Mouse (Mus musculus): ENCODE measurements around the gene Rgs7.

Rgs7 gene

GRCm38 (mm10) chr1:175431356-175432053 is 60.8 kb downstream of the Rgs7 start:
- no peak for DNase-seq (ENCODE audit: low spot score in 2 of 2)

- no peak for DNase-seq (ENCODE audit: low spot score in 2 of 2)
Measured at GRCm38 (mm10) chr1:175427112-175427511, 65.2 kb downstream of the Rgs7 start.

GRCm38 (mm10) chr1:175426393-175426792 is 65.9 kb downstream of the Rgs7 start:
- no peak for DNase-seq (ENCODE audit: low spot score in 2 of 2)

GRCm38 (mm10) chr1:175420883-175421282 is 71.4 kb downstream of the Rgs7 start:
- no peak for DNase-seq (ENCODE audit: low spot score in 2 of 2)

GRCm38 (mm10) chr1:175415728-175416127 is 76.6 kb downstream of the Rgs7 start:
- DNase-seq (ENCODE audit: low spot score in 2 of 2): no peak

- no peak for DNase-seq (ENCODE audit: low spot score in 2 of 2)
Measured at GRCm38 (mm10) chr1:175410399-175410798, 81.9 kb downstream of the Rgs7 start.

GRCm38 (mm10) chr1:175391894-175392293 is 100.4 kb downstream of the Rgs7 start:
- DNase-seq (ENCODE audit: low spot score in 2 of 2): no peak

- no peak for DNase-seq (ENCODE audit: low spot score in 2 of 2)
Measured at GRCm38 (mm10) chr1:175389250-175389649, 103.0 kb downstream of the Rgs7 start.

GRCm38 (mm10) chr1:175385581-175386235 is 106.6 kb downstream of the Rgs7 start:
- no peak for DNase-seq (ENCODE audit: low spot score in 2 of 2)

GRCm38 (mm10) chr1:175372571-175372970 is 119.7 kb downstream of the Rgs7 start:
- no peak for DNase-seq (ENCODE audit: low spot score in 2 of 2)

- no peak for DNase-seq (ENCODE audit: low spot score in 2 of 2)
Measured at GRCm38 (mm10) chr1:175368062-175368461, 124.2 kb downstream of the Rgs7 start.

GRCm38 (mm10) chr1:175363606-175364005 is 128.7 kb downstream of the Rgs7 start:
- DNase-seq (ENCODE audit: low spot score in 2 of 2): no peak

- DNase-seq (ENCODE audit: low spot score in 2 of 2): no peak
Measured at GRCm38 (mm10) chr1:175359411-175360366, 132.6 kb downstream of the Rgs7 start.

GRCm38 (mm10) chr1:175352921-175353320 is 139.4 kb downstream of the Rgs7 start:
- DNase-seq (ENCODE audit: low spot score in 2 of 2): no peak

- no peak for DNase-seq (ENCODE audit: low spot score in 2 of 2)
Measured at GRCm38 (mm10) chr1:175346162-175346561, 146.1 kb downstream of the Rgs7 start.

- no peak for DNase-seq (ENCODE audit: low spot score in 2 of 2)
Measured at GRCm38 (mm10) chr1:175336191-175336590, 156.1 kb downstream of the Rgs7 start.

GRCm38 (mm10) chr1:175333041-175333854 is 159.1 kb downstream of the Rgs7 start:
- DNase-seq (ENCODE audit: low spot score in 2 of 2): no peak

- no peak for DNase-seq (ENCODE audit: low spot score in 2 of 2)
Measured at GRCm38 (mm10) chr1:175329934-175330471, 162.3 kb downstream of the Rgs7 start.

GRCm38 (mm10) chr1:175322781-175323180 is 169.5 kb downstream of the Rgs7 start:
- DNase-seq (ENCODE audit: low spot score in 2 of 2): no peak

GRCm38 (mm10) chr1:175319205-175319604 is 173.1 kb downstream of the Rgs7 start:
- no peak for DNase-seq (ENCODE audit: low spot score in 2 of 2)

- DNase-seq (ENCODE audit: low spot score in 2 of 2): no peak
Measured at GRCm38 (mm10) chr1:175317264-175317663, 175.0 kb downstream of the Rgs7 start.
